Mouse (Mus musculus): ENCODE measurements around the gene Ank2. TPM values are rescaled to one million over a fixed set of nuclear protein-coding genes. Genes with fewer than 3 reads are reported as not detected.

Ank2 gene
- total and polyA plus RNA-seq, 3 experiments: 18.9 to 95.5 (median 57.8) TPM

DNA sequence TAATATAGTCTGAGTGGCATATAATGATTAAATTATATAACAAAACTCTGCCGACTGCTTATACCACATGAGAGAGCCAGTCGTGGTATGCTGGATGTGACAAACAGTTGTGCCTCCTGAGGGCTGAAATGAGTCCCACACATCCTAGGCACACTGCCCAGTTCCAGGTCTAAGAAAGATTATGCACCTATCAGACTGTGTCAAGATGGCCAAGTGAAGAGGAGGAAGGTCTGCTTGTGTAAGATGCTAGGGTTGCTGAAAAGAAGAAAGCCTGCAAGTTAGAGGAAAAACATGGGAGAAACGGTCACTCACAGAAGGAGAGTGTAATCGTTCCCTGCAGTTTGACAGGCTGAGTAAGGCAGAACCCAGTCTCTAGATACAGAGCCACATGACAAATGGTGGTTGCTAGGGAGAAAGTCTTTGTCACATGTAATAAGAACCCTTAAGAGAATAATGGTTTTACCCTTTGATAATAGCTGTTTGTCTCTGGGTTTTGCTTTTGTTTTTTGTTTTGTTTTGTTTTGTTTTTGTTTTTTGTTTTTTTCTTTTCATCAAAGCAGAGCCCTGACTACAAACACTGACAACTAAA is 29.9 kb downstream of the Ank2 start:
- Histone ChIP-seq H3K9me3 (replicated peaks) (no peaks in the 10 kb centered on the region), H3K27me3 (ENCODE audit: insufficient read depth, low read length) (no peaks in the 10 kb centered on the region), H3K4me1 (ENCODE audit: insufficient read depth, low read depth, low read length) (peaks cover 77% of the 10 kb centered on the region), H3K36me3 (replicated peaks) (peaks cover 27% of the 10 kb centered on the region), H3K4me3 (ENCODE audit: low read depth, low read length) (peak overlapping the region; percentile 27; the same call in 1 of the 2 replicates)
- TF ChIP-seq GATA2 (IDR thresholded peaks at IDR 0.05; ENCODE audit: borderline replicate concordance, low read depth, low read length): no peak
- TF ChIP-seq GATA1 (IDR thresholded peaks at IDR 0.05; ENCODE audit: borderline replicate concordance, low read length): no peak
- no peak for TF ChIP-seq CTCF (IDR thresholded peaks at IDR 0.05; ENCODE audit: low read depth, low read length)
- no peak for TF ChIP-seq POLR2AphosphoS5 (IDR thresholded peaks at IDR 0.05; ENCODE audit: insufficient replicate concordance, low read depth, low read length)
- TF ChIP-seq TAL1 (conservative IDR thresholded peaks at IDR 0.05; ENCODE audit: low read depth, low read length): no peak
- ATAC-seq (ENCODE audit: extremely low read depth, insufficient number of reproducible peaks, low FRiP score, poor library complexity, severe bottlenecking) (no peak), DNase-seq (ENCODE audit: low spot score) (no peak)

DNA sequence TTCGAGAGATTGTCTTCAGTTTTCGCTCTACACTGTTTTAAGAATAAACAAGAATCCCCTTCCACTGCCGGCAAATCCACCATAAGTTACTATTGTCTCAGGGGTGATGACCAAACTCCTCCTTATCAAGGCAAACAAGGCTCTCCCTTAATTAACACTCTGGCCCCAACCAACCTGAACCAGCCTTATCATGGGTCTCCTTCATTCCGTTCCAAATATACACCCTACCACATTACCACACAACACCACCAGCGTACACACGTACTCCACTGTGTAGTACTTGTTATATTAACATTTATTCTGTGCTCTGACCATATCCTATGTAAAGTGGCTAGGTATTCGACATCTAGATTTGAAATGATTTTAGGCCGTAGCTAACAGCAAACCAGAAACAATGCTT is 30.6 kb downstream of the Ank2 start:
- Histone ChIP-seq H3K4me3 (ENCODE audit: low read depth, low read length) (peak overlapping the region; percentile 19; the same call in 1 of the 2 replicates), H3K9me3 (replicated peaks) (no peaks in the 10 kb centered on the region), H3K27me3 (ENCODE audit: insufficient read depth, low read length) (no peaks in the 10 kb centered on the region), H3K36me3 (replicated peaks) (peaks cover 27% of the 10 kb centered on the region), H3K4me1 (ENCODE audit: insufficient read depth, low read depth, low read length) (peaks cover 77% of the 10 kb centered on the region)
- ATAC-seq (ENCODE audit: extremely low read depth, insufficient number of reproducible peaks, low FRiP score, poor library complexity, severe bottlenecking): peak; percentile 83
- no peak for TF ChIP-seq POLR2AphosphoS5 (IDR thresholded peaks at IDR 0.05; ENCODE audit: insufficient replicate concordance, low read depth, low read length)
- no peak for TF ChIP-seq CTCF (IDR thresholded peaks at IDR 0.05; ENCODE audit: low read depth, low read length)
- no peak for TF ChIP-seq GATA1 (IDR thresholded peaks at IDR 0.05; ENCODE audit: borderline replicate concordance, low read length)
- peak; percentile 65 for TF ChIP-seq TAL1 (conservative IDR thresholded peaks at IDR 0.05; ENCODE audit: low read depth, low read length)
- DNase-seq (ENCODE audit: low spot score): no peak

DNA sequence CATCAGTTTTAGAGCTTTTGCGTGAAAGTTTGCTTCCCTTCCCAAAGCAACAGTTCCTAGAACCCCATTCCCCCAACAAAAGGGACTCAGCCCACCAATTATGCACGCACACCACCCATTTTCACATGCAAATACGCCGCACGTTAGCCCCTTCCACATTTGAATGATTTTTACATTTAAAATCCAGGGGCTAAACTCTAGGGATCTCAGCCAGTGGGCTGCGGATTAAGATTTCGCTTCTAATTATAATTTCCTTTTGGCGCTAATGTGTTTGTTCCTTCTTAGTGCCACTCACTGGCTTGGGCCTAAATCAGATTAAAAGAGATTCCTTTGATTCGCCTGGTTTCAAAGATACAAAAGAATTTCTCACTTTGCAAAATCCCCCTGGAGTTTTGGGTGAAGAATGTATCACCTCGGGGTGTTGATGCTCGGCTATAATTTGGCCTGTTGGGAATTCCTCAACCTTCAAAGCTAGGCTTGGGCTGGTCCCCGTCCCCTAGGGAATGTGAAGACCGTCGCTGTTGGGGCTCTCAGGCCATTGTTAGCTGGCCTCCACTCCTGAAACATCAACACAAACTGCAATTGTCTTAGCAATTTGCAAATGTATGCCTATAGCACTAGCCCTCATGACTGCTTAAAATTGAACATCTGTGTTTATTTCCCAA is 35.2 kb downstream of the Ank2 start:
- ATAC-seq (ENCODE audit: extremely low read depth, insufficient number of reproducible peaks, low FRiP score, poor library complexity, severe bottlenecking) (no peak), DNase-seq (ENCODE audit: low spot score) (no peak)
- no peaks in the 10 kb centered on the region for H3K27me3 ChIP-seq (ENCODE audit: insufficient read depth, low read length)
- peaks cover 77% of the 10 kb centered on the region for H3K4me1 ChIP-seq (ENCODE audit: insufficient read depth, low read depth, low read length)
- no peak overlapping the region for H3K4me3 ChIP-seq (ENCODE audit: low read depth, low read length)
- H3K9me3 ChIP-seq (replicated peaks): no peaks in the 10 kb centered on the region
- TF ChIP-seq GATA1 (IDR thresholded peaks at IDR 0.05; ENCODE audit: borderline replicate concordance, low read length) (no peak), CTCF (IDR thresholded peaks at IDR 0.05; ENCODE audit: low read depth, low read length) (no peak), GATA2 (IDR thresholded peaks at IDR 0.05; ENCODE audit: borderline replicate concordance, low read depth, low read length) (no peak), TAL1 (conservative IDR thresholded peaks at IDR 0.05; ENCODE audit: low read depth, low read length) (no peak), POLR2AphosphoS5 (IDR thresholded peaks at IDR 0.05; ENCODE audit: insufficient replicate concordance, low read depth, low read length) (no peak)
- peaks cover 8% of the 10 kb centered on the region for H3K36me3 ChIP-seq (replicated peaks)

DNA sequence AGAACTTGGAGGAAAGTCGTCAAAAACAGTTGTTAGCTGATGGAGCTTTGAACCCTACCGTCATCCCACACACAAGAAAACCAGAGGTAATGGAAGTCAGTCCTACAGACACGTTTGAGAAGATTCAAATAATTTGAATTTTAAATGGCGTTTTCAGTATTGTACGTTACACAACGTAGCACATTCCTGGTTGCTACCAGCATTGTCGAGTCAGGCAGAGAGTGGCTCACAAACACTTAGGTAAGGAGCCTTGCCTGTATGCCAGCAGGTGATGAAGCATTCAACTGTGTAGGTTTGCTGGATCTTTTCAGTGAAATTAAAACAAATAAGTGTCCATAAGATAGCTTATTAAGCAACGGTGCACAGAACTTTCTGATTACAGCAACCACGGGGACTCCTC is 36.0 kb downstream of the Ank2 start:
- TF ChIP-seq CTCF (IDR thresholded peaks at IDR 0.05; ENCODE audit: low read depth, low read length) (no peak), GATA2 (IDR thresholded peaks at IDR 0.05; ENCODE audit: borderline replicate concordance, low read depth, low read length) (no peak), POLR2AphosphoS5 (IDR thresholded peaks at IDR 0.05; ENCODE audit: insufficient replicate concordance, low read depth, low read length) (no peak), TAL1 (conservative IDR thresholded peaks at IDR 0.05; ENCODE audit: low read depth, low read length) (no peak)
- H3K4me1 ChIP-seq (ENCODE audit: insufficient read depth, low read depth, low read length): peaks cover 77% of the 10 kb centered on the region
- peaks cover 10% of the 10 kb centered on the region for H3K36me3 ChIP-seq (replicated peaks)
- DNase-seq (ENCODE audit: low spot score): no peak
- no peaks in the 10 kb centered on the region for H3K27me3 ChIP-seq (ENCODE audit: insufficient read depth, low read length)
- no peak overlapping the region for H3K4me3 ChIP-seq (ENCODE audit: low read depth, low read length)
- ATAC-seq (ENCODE audit: extremely low read depth, insufficient number of reproducible peaks, low FRiP score, poor library complexity, severe bottlenecking): no peak
- H3K9me3 ChIP-seq (replicated peaks): no peaks in the 10 kb centered on the region

DNA sequence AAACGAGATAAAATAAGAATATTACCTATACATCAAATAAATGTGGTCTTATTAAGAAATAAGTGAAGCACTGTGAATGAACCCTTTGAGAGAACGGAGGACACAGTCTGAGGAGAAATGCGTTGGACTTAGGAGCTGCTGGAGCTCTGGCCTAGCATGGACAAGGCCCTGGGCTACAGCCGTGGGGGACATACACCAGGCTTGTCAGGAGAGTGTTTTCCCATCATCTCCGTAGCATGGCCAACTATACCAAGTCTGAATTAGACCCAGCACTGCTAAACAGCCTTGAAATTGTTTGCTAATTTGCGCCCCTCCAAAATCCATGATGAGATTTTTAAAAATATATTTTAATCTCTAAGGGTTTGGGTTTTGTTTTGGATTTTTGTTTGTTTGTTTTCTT is 36.7 kb downstream of the Ank2 start:
- Histone ChIP-seq H3K9me3 (replicated peaks) (no peaks in the 10 kb centered on the region), H3K36me3 (replicated peaks) (peaks cover 10% of the 10 kb centered on the region), H3K4me3 (ENCODE audit: low read depth, low read length) (no peak overlapping the region), H3K27me3 (ENCODE audit: insufficient read depth, low read length) (no peaks in the 10 kb centered on the region), H3K4me1 (ENCODE audit: insufficient read depth, low read depth, low read length) (peaks cover 76% of the 10 kb centered on the region)
- DNase-seq (ENCODE audit: low spot score) (no peak), ATAC-seq (ENCODE audit: extremely low read depth, insufficient number of reproducible peaks, low FRiP score, poor library complexity, severe bottlenecking) (no peak)
- TF ChIP-seq CTCF (IDR thresholded peaks at IDR 0.05; ENCODE audit: low read depth, low read length) (no peak), TAL1 (conservative IDR thresholded peaks at IDR 0.05; ENCODE audit: low read depth, low read length) (no peak), GATA1 (IDR thresholded peaks at IDR 0.05; ENCODE audit: borderline replicate concordance, low read length) (no peak)

DNA sequence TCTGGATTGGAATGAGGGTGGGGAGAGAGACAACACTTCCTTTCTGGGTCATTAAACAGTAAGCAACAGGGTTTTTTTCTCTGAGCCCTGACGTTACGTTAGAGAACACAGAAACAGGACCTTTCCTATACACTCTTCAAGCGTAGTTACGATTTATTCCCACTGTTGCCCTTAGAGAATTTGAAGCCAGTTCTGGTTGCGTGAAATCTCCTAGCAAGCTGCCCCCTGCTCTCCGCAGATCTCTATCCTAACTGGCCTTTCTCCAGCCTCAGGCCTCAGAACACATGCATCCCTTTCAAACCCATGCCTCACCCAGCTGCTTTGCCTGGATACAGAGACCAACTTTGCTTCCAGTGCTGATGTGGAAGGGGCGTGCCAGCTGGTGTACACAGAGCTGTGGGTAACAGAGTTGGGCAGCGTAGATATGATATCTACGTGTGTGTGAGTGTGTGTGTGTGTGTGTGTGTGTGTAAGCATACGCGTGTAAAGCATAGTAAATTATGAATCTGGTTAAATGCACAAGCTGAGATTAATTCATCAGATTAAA is 38.2 kb downstream of the Ank2 start:
- H3K4me3 ChIP-seq (ENCODE audit: low read depth, low read length): no peak overlapping the region; the same call in 1 of the 2 replicates
- H3K9me3 ChIP-seq (replicated peaks): no peaks in the 10 kb centered on the region
- no peaks in the 10 kb centered on the region for H3K27me3 ChIP-seq (ENCODE audit: insufficient read depth, low read length)
- H3K4me1 ChIP-seq (ENCODE audit: insufficient read depth, low read depth, low read length): peaks cover 75% of the 10 kb centered on the region
- TF ChIP-seq GATA1 (IDR thresholded peaks at IDR 0.05; ENCODE audit: borderline replicate concordance, low read length) (no peak), POLR2AphosphoS5 (IDR thresholded peaks at IDR 0.05; ENCODE audit: insufficient replicate concordance, low read depth, low read length) (no peak), CTCF (IDR thresholded peaks at IDR 0.05; ENCODE audit: low read depth, low read length) (no peak), GATA2 (IDR thresholded peaks at IDR 0.05; ENCODE audit: borderline replicate concordance, low read depth, low read length) (no peak), TAL1 (conservative IDR thresholded peaks at IDR 0.05; ENCODE audit: low read depth, low read length) (no peak)
- DNase-seq (ENCODE audit: low spot score) (no peak), ATAC-seq (ENCODE audit: extremely low read depth, insufficient number of reproducible peaks, low FRiP score, poor library complexity, severe bottlenecking) (no peak)
- peaks cover 11% of the 10 kb centered on the region for H3K36me3 ChIP-seq (replicated peaks)

All from G1E (cell line).